Mouse (Mus musculus): ENCODE measurements around the gene Sfpq.

DNA sequence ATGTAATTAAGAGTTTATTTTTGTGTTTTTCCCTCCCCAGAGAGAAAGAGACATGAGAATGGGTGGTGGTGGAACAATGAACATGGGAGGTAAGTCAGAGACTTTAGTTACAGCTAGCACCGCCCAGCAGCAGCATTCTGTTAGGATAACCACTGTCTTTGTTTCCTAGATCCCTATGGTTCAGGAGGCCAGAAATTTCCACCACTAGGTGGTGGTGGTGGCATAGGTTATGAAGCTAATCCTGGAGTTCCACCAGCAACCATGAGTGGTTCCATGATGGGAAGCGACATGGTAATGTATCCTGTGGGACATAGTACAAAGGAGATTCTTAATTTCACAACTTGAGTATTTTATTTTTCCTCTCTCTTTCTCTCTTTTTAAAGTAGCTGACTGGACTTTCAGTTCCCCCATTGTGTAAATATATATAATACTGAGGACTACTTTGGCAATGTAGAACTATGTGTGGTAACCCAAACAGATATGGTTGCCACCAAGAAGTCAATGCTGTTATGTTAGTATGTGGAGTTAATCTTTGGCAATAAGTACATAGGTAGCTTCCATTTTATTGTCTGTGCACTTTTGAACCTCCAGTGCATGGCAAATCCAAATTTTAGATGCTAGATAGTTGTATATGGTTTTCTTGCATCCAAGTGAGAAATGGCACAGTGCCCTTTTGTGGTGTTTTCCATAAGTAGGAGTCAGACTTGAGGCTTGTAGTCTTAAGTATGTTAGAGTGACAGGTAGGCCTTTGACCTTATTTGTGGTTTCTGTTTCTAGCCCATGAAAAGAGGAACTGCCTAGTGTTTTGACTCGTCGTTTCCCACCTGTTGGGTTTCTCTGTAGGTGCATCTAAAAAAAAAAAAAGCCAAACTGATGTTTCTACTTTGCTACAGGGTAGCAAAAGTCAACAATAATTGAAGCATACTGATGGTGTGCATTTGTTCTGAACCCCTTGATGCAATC, 6.4 kb downstream of the Sfpq start:
- no peak for TF ChIP-seq CTCF (IDR thresholded peaks at IDR 0.05; ENCODE audit: control insufficient read depth, insufficient read depth, insufficient read length)
- TF ChIP-seq MAX (IDR thresholded peaks at IDR 0.05) = no peak
- TF ChIP-seq USF1 (IDR thresholded peaks at IDR 0.05; ENCODE audit: low read depth) = no peak

All from C2C12 (cell line).